Mouse (Mus musculus): ENCODE data around the gene Defb48. TPM values are rescaled to one million over a fixed set of nuclear protein-coding genes. Genes with fewer than 3 reads are reported as not detected.

The Defb48 gene
- polyA plus RNA-seq, 1 experiment from 2014 or later, result not detected

GRCm38 (mm10) chr14:62940383-62941074 lies 43.8 kb downstream of the Defb48 start:
- Histone ChIP-seq H3K4me1 (replicated peaks; ENCODE audit: control insufficient read depth, insufficient read depth, low read length) (0 out of 2 replicates have a peak, but pooled peaks cover 5% of the 10 kb centered on the region), H3K9me3 (ENCODE audit: control insufficient read depth, low read length) (0 out of 2 replicates have a peak, but pooled peaks cover 4% of the 10 kb centered on the region), H3K36me3 (ENCODE audit: control insufficient read depth, insufficient read depth, low read length) (0 out of 2 replicates have a peak, but pooled peaks cover 10% of the 10 kb centered on the region), H3K4me3 (ENCODE audit: low read depth, low read length) (no peak overlapping the region), H3K27me3 (replicated peaks; ENCODE audit: control insufficient read depth, insufficient read depth, low read length) (no peaks in the 10 kb centered on the region), H3K27ac (ENCODE audit: low read depth) (no peak overlapping the region), H3K4me2 (ENCODE audit: low read length) (no peak overlapping the region), H3K9ac (ENCODE audit: low read length) (no peak overlapping the region)
- ATAC-seq (replicated peaks; ENCODE audit: low FRiP score, low TSS enrichment, low read depth), result no peak
- WGBS, result 62% methylated on average over 14 of the region's 14 CpGs
- no peak for DNase-seq (ENCODE audit: low spot score)

- H3K27ac ChIP-seq (ENCODE audit: low read depth), result no peak overlapping the region
- ATAC-seq (replicated peaks; ENCODE audit: low FRiP score, low TSS enrichment, low read depth) (no peak), DNase-seq (ENCODE audit: low spot score) (no peak)
- 98% methylated on average over 3 of the region's 3 CpGs for WGBS
- 0 out of 2 replicates have a peak, but pooled peaks cover 4% of the 10 kb centered on the region for H3K9me3 ChIP-seq (ENCODE audit: control insufficient read depth, low read length)
- no peak overlapping the region for H3K4me2 ChIP-seq (ENCODE audit: low read length)
- H3K9ac ChIP-seq (ENCODE audit: low read length), result no peak overlapping the region
- no peak overlapping the region for H3K4me3 ChIP-seq (ENCODE audit: low read depth, low read length)
- no peaks in the 10 kb centered on the region for H3K27me3 ChIP-seq (replicated peaks; ENCODE audit: control insufficient read depth, insufficient read depth, low read length)
- H3K36me3 ChIP-seq (ENCODE audit: control insufficient read depth, insufficient read depth, low read length), result peaks cover 5% of the 10 kb centered on the region; the same call in 1 of the 2 replicates
- 0 out of 2 replicates have a peak, but pooled peaks cover 5% of the 10 kb centered on the region for H3K4me1 ChIP-seq (replicated peaks; ENCODE audit: control insufficient read depth, insufficient read depth, low read length)
Observed at GRCm38 (mm10) chr14:62939435-62939834, 44.9 kb downstream of the Defb48 start.

DNA sequence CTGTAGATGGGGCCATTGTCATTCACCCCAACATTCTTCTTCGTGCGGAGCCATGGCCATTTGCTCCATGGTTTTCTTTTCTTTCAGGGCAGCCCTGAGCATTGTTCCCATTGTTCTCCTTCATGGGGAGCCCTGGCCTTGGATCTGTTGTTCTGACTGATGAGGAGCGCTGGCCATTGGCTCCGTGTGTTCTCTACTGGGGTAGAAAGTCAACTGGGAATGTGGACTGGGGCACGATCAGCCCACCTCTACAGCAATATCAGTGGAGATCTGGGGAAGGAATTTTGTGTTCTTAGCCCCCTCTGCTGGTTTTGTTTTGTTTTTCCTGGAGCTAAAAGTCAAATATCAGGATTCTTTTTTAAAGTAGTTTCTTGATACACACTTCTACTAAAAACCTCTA lies 46.6 kb downstream of the Defb48 start:
- H3K4me1 ChIP-seq (replicated peaks; ENCODE audit: control insufficient read depth, insufficient read depth, low read length), result 0 out of 2 replicates have a peak, but pooled peaks cover 5% of the 10 kb centered on the region
- H3K9ac ChIP-seq (ENCODE audit: low read length), result no peak overlapping the region
- no peaks in the 10 kb centered on the region; the same call in 1 of the 2 replicates for H3K36me3 ChIP-seq (ENCODE audit: control insufficient read depth, insufficient read depth, low read length)
- ATAC-seq (replicated peaks; ENCODE audit: low FRiP score, low TSS enrichment, low read depth) (no peak), DNase-seq (ENCODE audit: low spot score) (no peak)
- H3K9me3 ChIP-seq (ENCODE audit: control insufficient read depth, low read length), result 0 out of 2 replicates have a peak, but pooled peaks cover 4% of the 10 kb centered on the region
- WGBS, result 74% methylated on average over 5 of the region's 5 CpGs
- no peak overlapping the region for H3K27ac ChIP-seq (ENCODE audit: low read depth)
- H3K4me2 ChIP-seq (ENCODE audit: low read length), result no peak overlapping the region
- no peaks in the 10 kb centered on the region for H3K27me3 ChIP-seq (replicated peaks; ENCODE audit: control insufficient read depth, insufficient read depth, low read length)
- no peak overlapping the region for H3K4me3 ChIP-seq (ENCODE audit: low read depth, low read length)

GRCm38 (mm10) chr14:62936631-62937380 lies 47.5 kb downstream of the Defb48 start:
- DNase-seq (ENCODE audit: low spot score) (no peak), ATAC-seq (replicated peaks; ENCODE audit: low FRiP score, low TSS enrichment, low read depth) (no peak)
- WGBS, result 87% methylated on average over 6 of the region's 6 CpGs
- H3K27ac ChIP-seq (ENCODE audit: low read depth), result no peak overlapping the region
- no peak overlapping the region for H3K4me2 ChIP-seq (ENCODE audit: low read length)
- no peak overlapping the region for H3K9ac ChIP-seq (ENCODE audit: low read length)
- H3K4me3 ChIP-seq (ENCODE audit: low read depth, low read length), result no peak overlapping the region
- H3K9me3 ChIP-seq (ENCODE audit: control insufficient read depth, low read length), result 0 out of 2 replicates have a peak, but pooled peaks cover 4% of the 10 kb centered on the region
- H3K36me3 ChIP-seq (ENCODE audit: control insufficient read depth, insufficient read depth, low read length), result no peaks in the 10 kb centered on the region; the same call in 1 of the 2 replicates
- H3K27me3 ChIP-seq (replicated peaks; ENCODE audit: control insufficient read depth, insufficient read depth, low read length), result no peaks in the 10 kb centered on the region
- 0 out of 2 replicates have a peak, but pooled peaks cover 5% of the 10 kb centered on the region for H3K4me1 ChIP-seq (replicated peaks; ENCODE audit: control insufficient read depth, insufficient read depth, low read length)

DNA sequence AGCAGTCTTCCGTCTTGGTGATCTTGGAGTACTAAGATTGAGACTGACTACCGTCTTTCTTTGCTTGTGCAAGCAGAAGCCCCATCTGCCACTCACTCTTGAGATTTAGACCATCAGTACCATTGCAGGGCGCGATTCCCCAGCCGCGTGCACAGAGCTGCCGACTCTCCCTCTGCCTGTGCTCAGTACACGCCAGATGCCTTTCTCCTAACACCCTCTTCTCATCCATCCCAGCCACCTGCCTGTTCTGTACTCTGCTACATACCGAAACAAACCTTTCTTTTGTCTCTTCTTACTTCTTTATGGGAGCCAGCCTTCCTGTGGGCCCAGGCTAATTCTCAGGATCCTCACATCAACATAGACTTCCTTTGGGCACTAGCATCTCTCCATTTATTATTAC lies 48.9 kb downstream of the Defb48 start:
- H3K4me2 ChIP-seq (ENCODE audit: low read length), result no peak overlapping the region
- 0 out of 2 replicates have a peak, but pooled peaks cover 4% of the 10 kb centered on the region for H3K9me3 ChIP-seq (ENCODE audit: control insufficient read depth, low read length)
- no peak overlapping the region for H3K4me3 ChIP-seq (ENCODE audit: low read depth, low read length)
- H3K9ac ChIP-seq (ENCODE audit: low read length), result no peak overlapping the region
- 86% methylated on average over 9 of the region's 9 CpGs for WGBS
- peaks cover under 1% of the 10 kb centered on the region; the same call in 1 of the 2 replicates for H3K4me1 ChIP-seq (replicated peaks; ENCODE audit: control insufficient read depth, insufficient read depth, low read length)
- no peak overlapping the region for H3K27ac ChIP-seq (ENCODE audit: low read depth)
- H3K27me3 ChIP-seq (replicated peaks; ENCODE audit: control insufficient read depth, insufficient read depth, low read length), result no peaks in the 10 kb centered on the region
- DNase-seq (ENCODE audit: low spot score), result no peak
- ATAC-seq (replicated peaks; ENCODE audit: low FRiP score, low TSS enrichment, low read depth), result no peak
- H3K36me3 ChIP-seq (ENCODE audit: control insufficient read depth, insufficient read depth, low read length), result no peaks in the 10 kb centered on the region; the same call in 1 of the 2 replicates

- Histone ChIP-seq H3K36me3 (ENCODE audit: control insufficient read depth, insufficient read depth, low read length) (no peaks in the 10 kb centered on the region), H3K4me1 (replicated peaks; ENCODE audit: control insufficient read depth, insufficient read depth, low read length) (no peaks in the 10 kb centered on the region; the same call in 1 of the 2 replicates), H3K4me2 (ENCODE audit: low read length) (no peak overlapping the region), H3K9ac (ENCODE audit: low read length) (no peak overlapping the region), H3K27ac (ENCODE audit: low read depth) (no peak overlapping the region), H3K9me3 (ENCODE audit: control insufficient read depth, low read length) (no peaks in the 10 kb centered on the region), H3K27me3 (replicated peaks; ENCODE audit: control insufficient read depth, insufficient read depth, low read length) (no peaks in the 10 kb centered on the region), H3K4me3 (ENCODE audit: low read depth, low read length) (no peak overlapping the region)
- ATAC-seq (replicated peaks; ENCODE audit: low FRiP score, low TSS enrichment, low read depth) (no peak), DNase-seq (ENCODE audit: low spot score) (no peak)
- WGBS, result 68% methylated on average over 5 of the region's 5 CpGs
Observed at GRCm38 (mm10) chr14:62928101-62928541, 56.2 kb downstream of the Defb48 start.

Other genes with a start within 250 kb of the Defb48 start
- 31.8 and 34.4 TPM in 2 replicates for gene Ints6, start 223.3 kb downstream of the Defb48 start, polyA plus RNA-seq (2014; fragmentation: Nextera tagmentation; extraction: Ambion mirVana)
- gene Wdfy2, start 146.8 kb downstream of the Defb48 start, polyA plus RNA-seq (2014; fragmentation: Nextera tagmentation; extraction: Ambion mirVana), result 7.4 and 7.6 TPM in 2 replicates
- gene Defb47, start 13.6 kb upstream of the Defb48 start, polyA plus RNA-seq (2014; fragmentation: Nextera tagmentation; extraction: Ambion mirVana), result not detected in 2 replicates
- gene Defb43, start 27.3 kb upstream of the Defb48 start, polyA plus RNA-seq (2014; fragmentation: Nextera tagmentation; extraction: Ambion mirVana), result not detected in 2 replicates
- 0.37 and 0.89 TPM in 2 replicates for gene Defb42, start 62.5 kb upstream of the Defb48 start, polyA plus RNA-seq (2014; fragmentation: Nextera tagmentation; extraction: Ambion mirVana)
- not detected in 2 replicates for gene Defb30, start 65.5 kb upstream of the Defb48 start, polyA plus RNA-seq (2014; fragmentation: Nextera tagmentation; extraction: Ambion mirVana)

Data from intestine, embryonic 14.5 days (tissue).